Mouse (Mus musculus) midbrain, embryonic 11.5 days (tissue): ENCODE measurements at regions not wholly inside any gene's neighbourhood (a gene's known extent, or its start where the extent isn't known, plus 50 kb on each side); places are given as distances from the start of the nearest gene placed in this dataset.
"Not testable (repeated sequence)": the region's sequence is repeated elsewhere in the genome, so short reads cannot be mapped to it uniquely, and the experiment has no call there.

Experiments
- ATAC-seq: fragments of 200-750 bp; cut with Nextera tagmentation; 2 replicates; pipeline ENCODE4 v1.8.0; 2017; ENCODE audit warnings: moderate TSS enrichment, moderate library complexity; ENCODE audit not compliant: low FRiP score
- DNase-seq: peaks from one replicate; pipeline ENCODE4 v3.0.0; 2015; ENCODE audit warnings: low spot score; ENCODE audit errors: missing footprints
- H3K27ac ChIP-seq: fragments of 300-500 bp; sonication (generic); 2 replicates; pipeline ENCODE4 v1.5.1; 2014; ENCODE audit warnings: low read depth, low read length
- H3K27me3 ChIP-seq: fragments of 300-500 bp; sonication (generic); 2 replicates; pipeline ENCODE4 v1.6.1; 2014; ENCODE audit warnings: mild to moderate bottlenecking, low read length, moderate library complexity, mixed read lengths; ENCODE audit not compliant: control insufficient read depth, insufficient read depth
- H3K36me3 ChIP-seq: fragments of 300-500 bp; sonication (generic); 2 replicates; pipeline ENCODE4 v1.6.1; 2014; ENCODE audit warnings: mild to moderate bottlenecking, low read length, moderate library complexity, mixed read lengths; ENCODE audit not compliant: control insufficient read depth, insufficient read depth
- H3K4me1 ChIP-seq: fragments of 300-500 bp; sonication (generic); 2 replicates; pipeline ENCODE4 v1.6.1; 2014; ENCODE audit warnings: low read length; ENCODE audit not compliant: control insufficient read depth, insufficient read depth
- H3K4me2 ChIP-seq: fragments of 300-500 bp; sonication (generic); 2 replicates; pipeline ENCODE4 v1.6.1; 2014; ENCODE audit warnings: mild to moderate bottlenecking, moderate library complexity
- H3K4me3 ChIP-seq: fragments of 300-500 bp; sonication (generic); 2 replicates; pipeline ENCODE4 v1.5.1; 2014; ENCODE audit warnings: low read depth, low read length
- H3K9ac ChIP-seq: fragments of 300-500 bp; sonication (generic); 2 replicates; pipeline ENCODE4 v1.6.1; 2014; ENCODE audit warnings: low read length
- H3K9me3 ChIP-seq: fragments of 300-500 bp; sonication (generic); 2 replicates; pipeline ENCODE4 v1.6.1; 2016; ENCODE audit warnings: low read length; ENCODE audit not compliant: control insufficient read depth
- WGBS: fragments of 180-500 bp; shearing (Covaris S2); extraction: QIAGEN DNeasy Blood & Tissue Kit; methylation state at CpG from one replicate; pipeline ENCODE4 v1.1.7; 2014; 5-methylcytosine and 5-hydroxymethylcytosine counted together

- no peak overlapping the region for H3K9ac ChIP-seq
- no peaks in the 10 kb centered on the region for H3K27me3 ChIP-seq
- no peak overlapping the region for H3K4me2 ChIP-seq
- H3K9me3 ChIP-seq = no peaks in the 10 kb centered on the region
- H3K4me3 ChIP-seq = no peak overlapping the region
- no peak overlapping the region for H3K27ac ChIP-seq
- DNase-seq = no peak
- no peak for ATAC-seq
- H3K4me1 ChIP-seq = no peaks in the 10 kb centered on the region
- H3K36me3 ChIP-seq = no peaks in the 10 kb centered on the region
These were observed 298.0 kb upstream of the Foxg1 start for GRCm38 (mm10) chr12:49084505-49084904.

GRCm38 (mm10) chr12:49086076-49086475 is 296.4 kb upstream of the Foxg1 start:
- no peaks in the 10 kb centered on the region for H3K4me1 ChIP-seq
- 87% methylated on average over 2 of the region's 2 CpGs for WGBS
- H3K4me2 ChIP-seq = no peak overlapping the region
- H3K9ac ChIP-seq = no peak overlapping the region
- H3K9me3 ChIP-seq = no peaks in the 10 kb centered on the region
- no peak overlapping the region for H3K27ac ChIP-seq
- no peak overlapping the region for H3K4me3 ChIP-seq
- DNase-seq (no peak), ATAC-seq (no peak)
- no peaks in the 10 kb centered on the region for H3K36me3 ChIP-seq
- no peaks in the 10 kb centered on the region for H3K27me3 ChIP-seq

GRCm38 (mm10) chr12:49090177-49090576 is 292.3 kb upstream of the Foxg1 start:
- DNase-seq (no peak), ATAC-seq (no peak)
- Histone ChIP-seq H3K9me3 (no peaks in the 10 kb centered on the region), H3K9ac (no peak overlapping the region), H3K27me3 (no peaks in the 10 kb centered on the region), H3K4me1 (no peaks in the 10 kb centered on the region), H3K4me3 (no peak overlapping the region), H3K4me2 (no peak overlapping the region), H3K36me3 (no peaks in the 10 kb centered on the region), H3K27ac (no peak overlapping the region)
- 92% methylated on average over 1 of the region's 1 CpGs for WGBS

GRCm38 (mm10) chr12:49105931-49106330 is 276.5 kb upstream of the Foxg1 start:
- WGBS = 64% methylated on average over 4 of the region's 4 CpGs
- no peak for DNase-seq
- no peaks in the 10 kb centered on the region for H3K27me3 ChIP-seq
- H3K4me1 ChIP-seq = no peaks in the 10 kb centered on the region
- no peak overlapping the region for H3K27ac ChIP-seq
- no peaks in the 10 kb centered on the region for H3K9me3 ChIP-seq
- H3K9ac ChIP-seq = no peak overlapping the region
- no peak for ATAC-seq
- no peak overlapping the region for H3K4me3 ChIP-seq
- no peaks in the 10 kb centered on the region for H3K36me3 ChIP-seq
- H3K4me2 ChIP-seq = no peak overlapping the region

GRCm38 (mm10) chr12:49106399-49107382 is 275.8 kb upstream of the Foxg1 start:
- WGBS = 59% methylated on average over 7 of the region's 7 CpGs
- DNase-seq (peak; percentile 91), ATAC-seq (peak; percentile 66; the same call in 1 of the 2 replicates)
- no peak overlapping the region for H3K4me3 ChIP-seq
- no peaks in the 10 kb centered on the region for H3K9me3 ChIP-seq
- no peak overlapping the region for H3K27ac ChIP-seq
- no peak overlapping the region for H3K4me2 ChIP-seq
- no peaks in the 10 kb centered on the region for H3K27me3 ChIP-seq
- no peaks in the 10 kb centered on the region for H3K4me1 ChIP-seq
- H3K36me3 ChIP-seq = no peaks in the 10 kb centered on the region
- no peak overlapping the region for H3K9ac ChIP-seq

GRCm38 (mm10) chr12:49107415-49108148 is 274.9 kb upstream of the Foxg1 start:
- DNase-seq (no peak), ATAC-seq (no peak)
- Histone ChIP-seq H3K9me3 (no peaks in the 10 kb centered on the region), H3K27ac (no peak overlapping the region), H3K36me3 (no peaks in the 10 kb centered on the region), H3K27me3 (no peaks in the 10 kb centered on the region), H3K4me3 (no peak overlapping the region), H3K4me1 (no peaks in the 10 kb centered on the region), H3K4me2 (no peak overlapping the region), H3K9ac (no peak overlapping the region)
- WGBS = 82% methylated on average over 10 of the region's 10 CpGs

- not testable (repeated sequence) for H3K27me3 ChIP-seq, H3K4me2 ChIP-seq, ATAC-seq, DNase-seq, H3K36me3 ChIP-seq, H3K4me1 ChIP-seq, H3K9ac ChIP-seq, H3K27ac ChIP-seq, H3K9me3 ChIP-seq, H3K4me3 ChIP-seq
- 72% methylated on average over 3 of the region's 7 CpGs for WGBS
These were observed 251.4 kb upstream of the Foxg1 start for GRCm38 (mm10) chr12:49131093-49131492.

- Histone ChIP-seq H3K4me1 (no peaks in the 10 kb centered on the region), H3K36me3 (no peaks in the 10 kb centered on the region), H3K27ac (no peak overlapping the region), H3K4me2 (no peak overlapping the region), H3K27me3 (no peaks in the 10 kb centered on the region), H3K9me3 (no peaks in the 10 kb centered on the region), H3K4me3 (no peak overlapping the region), H3K9ac (no peak overlapping the region)
- WGBS = 55% methylated on average over 5 of the region's 5 CpGs
- no peak for DNase-seq
- peak; percentile 76; the same call in 1 of the 2 replicates for ATAC-seq
These were observed 212.4 kb upstream of the Foxg1 start for GRCm38 (mm10) chr12:49170097-49170496.
